Mouse (Mus musculus) liver, embryonic 14.5 days (tissue): ENCODE measurements around the gene Grb7.

Source experiments
- CTCF ChIP-seq: IDR thresholded peaks from 2 replicates; pipeline ENCODE4 v1.5.1; 2016; ENCODE audit warnings: antibody characterized with exemption, low read depth, control low read depth
- EP300 ChIP-seq: IDR thresholded peaks from 2 replicates; pipeline ENCODE4 v1.6.1; 2016; ENCODE audit warnings: antibody characterized with exemption, low read depth

GRCm38 (mm10) chr11:98459860-98460259 is 13.7 kb downstream of the Grb7 start:
- TF ChIP-seq CTCF = no peak
- no peak for TF ChIP-seq EP300
